Mouse (Mus musculus) small intestine, adult 2 months (tissue): ENCODE measurements around the gene Slc7a1. TPM values are rescaled to one million over a fixed set of nuclear protein-coding genes. Genes with fewer than 3 reads are reported as not detected.

Experiments
- H3K27ac ChIP-seq: fragments of 200-500 bp; 2 replicates; pipeline ENCODE4 v1.5.1; 2012; ENCODE audit warnings: low read depth, low read length, control low read depth, inconsistent platforms; ENCODE audit not compliant: insufficient read depth
- H3K27me3 ChIP-seq: fragments of 200-500 bp; 2 replicates; pipeline ENCODE4 v1.6.1; 2012; ENCODE audit warnings: mild to moderate bottlenecking, moderate library complexity, low read length, inconsistent platforms; ENCODE audit not compliant: control insufficient read depth, insufficient read depth
- H3K36me3 ChIP-seq: fragments of 200-500 bp; 2 replicates; pipeline ENCODE4 v1.6.1; 2012; ENCODE audit warnings: mild to moderate bottlenecking, low read length, control low read depth, inconsistent platforms; ENCODE audit not compliant: control insufficient read depth, insufficient read depth
- H3K4me1 ChIP-seq: fragments of 200-500 bp; 2 replicates; pipeline ENCODE4 v1.6.1; 2012; ENCODE audit warnings: low read length, inconsistent platforms, mixed read lengths; ENCODE audit not compliant: control insufficient read depth, insufficient read depth, insufficient read length
- H3K4me3 ChIP-seq: fragments of 200-500 bp; 2 replicates; pipeline ENCODE4 v1.5.1; 2012; ENCODE audit warnings: low read depth, mild to moderate bottlenecking, control low read depth, inconsistent platforms, low read length, moderate library complexity
- CTCF ChIP-seq: fragments of 200-500 bp; IDR thresholded peaks from 2 replicates; pipeline ENCODE4 v1.5.1; 2012; ENCODE audit warnings: low read depth, mild to moderate bottlenecking, control low read depth, inconsistent platforms, low read length, moderate library complexity, mixed read lengths; ENCODE audit not compliant: insufficient replicate concordance, insufficient read length; ENCODE audit errors: extremely low read depth
- POLR2A ChIP-seq: fragments of 200-500 bp; IDR thresholded peaks from 2 replicates; pipeline ENCODE4 v1.6.1; 2012; ENCODE audit warnings: low read depth, mild to moderate bottlenecking, control low read depth, inconsistent platforms, low read length, moderate library complexity
- WGBS: fragments of 180-500 bp; shearing (Covaris S2); methylation state at CpG from one replicate; pipeline ENCODE4 v1.1.7; 2018; 5-methylcytosine and 5-hydroxymethylcytosine counted together
- polyA plus RNA-seq: library from polyadenylated mRNA; depleted of rRNA; stranded (reverse); fragments of >200 nt; gene quantifications from 2 replicates; pipeline ENCODE4 v1.2.3, GENCODE M21; 2012; rRNA removed

Slc7a1 gene
- polyA plus RNA-seq, 1 experiment: 7.4 TPM

DNA sequence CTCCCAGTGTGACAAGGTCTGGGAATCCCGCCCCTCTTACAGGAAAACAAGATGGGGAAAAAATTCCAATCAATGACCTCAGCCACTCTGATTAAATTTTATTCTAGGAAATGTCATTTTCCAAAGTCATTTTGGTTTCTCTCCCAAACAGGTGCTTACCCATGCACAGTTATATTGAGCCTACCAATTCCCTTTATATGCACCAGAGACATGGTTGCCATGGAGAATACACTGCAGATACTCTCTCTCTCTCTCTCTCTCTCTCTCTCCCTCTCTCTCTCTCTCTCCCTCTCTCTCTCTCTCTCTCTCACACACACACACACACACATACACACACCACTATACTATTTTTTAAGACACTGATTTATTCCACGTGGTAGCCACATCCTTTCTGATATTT is 116.5 kb downstream of the Slc7a1 start:
- Histone ChIP-seq H3K27ac (no peak overlapping the region), H3K27me3 (no peaks in the 10 kb centered on the region), H3K4me1 (no peaks in the 10 kb centered on the region), H3K4me3 (no peak overlapping the region), H3K36me3 (no peaks in the 10 kb centered on the region)
- 73% methylated on average over 2 of the region's 2 CpGs for WGBS
- TF ChIP-seq CTCF: no peak
- no peak for TF ChIP-seq POLR2A

- H3K36me3 ChIP-seq: no peaks in the 10 kb centered on the region
- H3K4me3 ChIP-seq: no peak overlapping the region
- no peak overlapping the region for H3K27ac ChIP-seq
- H3K4me1 ChIP-seq: no peaks in the 10 kb centered on the region
- TF ChIP-seq CTCF (no peak), POLR2A (no peak)
- WGBS: 91% methylated on average over 5 of the region's 5 CpGs
- no peaks in the 10 kb centered on the region for H3K27me3 ChIP-seq
Observed at GRCm38 (mm10) chr5:148282631-148283030, 117.1 kb downstream of the Slc7a1 start.

DNA sequence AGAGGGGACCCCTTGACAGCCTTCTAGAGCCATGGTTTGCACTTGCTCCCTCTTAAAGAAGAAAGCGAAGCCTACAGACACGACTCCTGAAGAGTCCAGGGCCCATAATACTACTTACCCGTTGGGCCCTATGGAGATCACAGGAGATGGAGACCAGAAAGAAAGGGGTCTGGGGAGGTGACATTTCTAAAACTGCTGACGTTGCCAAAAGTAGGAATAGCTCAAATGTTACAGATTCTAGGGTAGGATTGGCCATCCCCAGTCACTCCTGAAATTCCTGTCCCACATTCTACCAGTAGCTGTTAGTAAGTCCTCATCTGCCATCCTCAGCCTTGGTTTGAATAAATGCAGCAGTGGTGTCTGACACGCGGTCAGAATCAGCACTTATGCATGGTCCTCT is 117.6 kb downstream of the Slc7a1 start:
- no peaks in the 10 kb centered on the region for H3K27me3 ChIP-seq
- TF ChIP-seq POLR2A (no peak), CTCF (no peak)
- no peaks in the 10 kb centered on the region for H3K36me3 ChIP-seq
- H3K4me1 ChIP-seq: no peaks in the 10 kb centered on the region
- WGBS: 87% methylated on average over 6 of the region's 6 CpGs
- H3K4me3 ChIP-seq: no peak overlapping the region
- H3K27ac ChIP-seq: no peak overlapping the region

- Histone ChIP-seq H3K4me1 (no peaks in the 10 kb centered on the region), H3K27ac (no peak overlapping the region), H3K36me3 (no peaks in the 10 kb centered on the region), H3K27me3 (no peaks in the 10 kb centered on the region), H3K4me3 (no peak overlapping the region)
- 51% methylated on average over 5 of the region's 5 CpGs for WGBS
- no peak for TF ChIP-seq CTCF
- no peak for TF ChIP-seq POLR2A
Observed at GRCm38 (mm10) chr5:148280321-148280720, 119.4 kb downstream of the Slc7a1 start.

DNA sequence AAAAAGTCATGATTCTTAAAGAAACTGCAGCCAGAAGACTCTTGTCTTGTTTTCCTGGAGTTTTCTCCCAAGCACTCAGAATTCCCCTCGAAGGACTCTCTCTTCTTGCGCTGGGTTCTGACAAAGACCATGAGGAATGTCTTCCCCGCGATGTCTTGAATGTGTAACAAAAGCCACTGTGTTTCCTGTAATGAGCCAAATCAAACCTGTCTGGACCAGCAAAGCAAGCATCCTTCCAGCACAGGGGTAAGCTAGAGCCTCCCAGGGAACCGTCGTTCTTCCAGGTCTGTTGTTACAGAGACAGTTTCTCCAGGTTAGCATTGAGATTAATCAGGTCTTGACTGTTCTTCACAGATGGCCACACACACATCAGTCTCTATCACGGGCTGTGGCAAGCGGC is 121.5 kb downstream of the Slc7a1 start:
- H3K27me3 ChIP-seq: no peaks in the 10 kb centered on the region
- H3K27ac ChIP-seq: no peak overlapping the region
- no peak overlapping the region for H3K4me3 ChIP-seq
- 90% methylated on average over 8 of the region's 8 CpGs for WGBS
- TF ChIP-seq POLR2A (no peak), CTCF (no peak)
- H3K36me3 ChIP-seq: no peaks in the 10 kb centered on the region
- no peaks in the 10 kb centered on the region for H3K4me1 ChIP-seq

Other genes with a start within 250 kb of the Slc7a1 start
- 32.1 and 68.2 TPM in 2 replicates for gene Ubl3, start 152.9 kb upstream of the Slc7a1 start, polyA plus RNA-seq